Mouse (Mus musculus): ENCODE data around the gene Endog.
A peak's percentile ranks its signal among the peaks of the same experiment; 100 is the strongest.
"Not testable (repeated sequence)": the region's sequence is repeated elsewhere in the genome, so short reads cannot be mapped to it uniquely, and the experiment has no call there.

Endog gene

DNA sequence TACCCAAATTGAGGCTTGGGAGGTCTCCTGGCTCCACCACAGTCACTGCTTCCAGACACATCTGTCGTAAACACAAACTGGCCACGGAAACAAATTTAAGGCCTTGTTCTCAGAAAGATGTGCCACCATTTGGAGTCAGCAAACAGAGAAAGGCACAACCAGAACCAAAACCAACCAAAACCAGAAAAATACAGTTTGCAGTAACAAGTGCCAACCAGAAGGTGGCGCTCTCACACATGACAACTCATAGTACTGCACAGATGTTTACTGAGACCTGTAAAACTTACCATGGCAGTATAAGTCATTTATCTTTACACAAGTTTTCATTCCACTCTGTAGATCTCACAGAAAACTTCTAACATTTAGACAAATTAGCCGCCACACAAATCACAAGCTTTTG lies 4.6 kb upstream of the Endog start:
- DNase-seq (ENCODE audit: low spot score), result no peak

GRCm38 (mm10) chr2:30171997-30172382 lies 697 bp downstream of the Endog start:
- DNase-seq (ENCODE audit: low spot score), result no peak

- DNase-seq (ENCODE audit: low spot score), result no peak
These were observed 2.4 kb downstream of the Endog start for GRCm38 (mm10) chr2:30173541-30174240.

DNA sequence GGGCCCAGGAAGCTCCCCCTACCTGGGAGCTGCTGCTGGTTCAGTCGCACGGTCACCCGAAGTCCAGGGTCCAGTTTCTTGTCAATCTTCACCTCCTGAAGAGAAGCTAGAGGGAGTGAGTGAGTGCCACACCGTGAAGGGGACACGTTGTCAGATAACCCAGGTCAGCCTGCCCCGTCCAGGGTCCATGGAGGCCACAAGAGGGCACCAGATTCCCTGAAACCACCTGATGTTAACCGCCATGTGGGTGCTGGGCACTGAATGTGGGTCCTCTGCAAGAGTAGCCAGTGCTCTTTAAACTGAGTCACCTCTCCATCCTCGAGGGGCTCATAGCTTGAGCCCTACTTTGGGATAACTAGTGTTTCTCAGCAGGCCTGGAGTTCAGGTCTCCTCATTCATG lies 4.6 kb downstream of the Endog start:
- DNase-seq (ENCODE audit: low spot score), result no peak

- no peak for DNase-seq (ENCODE audit: low spot score)
These were observed 5.3 kb downstream of the Endog start for GRCm38 (mm10) chr2:30176561-30176960.

GRCm38 (mm10) chr2:30177700-30178675 lies 6.7 kb downstream of the Endog start, which contains the start of gene Spout1:
Spout1 (minus strand) TSS chr2:30178459.
- peak; percentile 96 for DNase-seq (ENCODE audit: low spot score)

DNA sequence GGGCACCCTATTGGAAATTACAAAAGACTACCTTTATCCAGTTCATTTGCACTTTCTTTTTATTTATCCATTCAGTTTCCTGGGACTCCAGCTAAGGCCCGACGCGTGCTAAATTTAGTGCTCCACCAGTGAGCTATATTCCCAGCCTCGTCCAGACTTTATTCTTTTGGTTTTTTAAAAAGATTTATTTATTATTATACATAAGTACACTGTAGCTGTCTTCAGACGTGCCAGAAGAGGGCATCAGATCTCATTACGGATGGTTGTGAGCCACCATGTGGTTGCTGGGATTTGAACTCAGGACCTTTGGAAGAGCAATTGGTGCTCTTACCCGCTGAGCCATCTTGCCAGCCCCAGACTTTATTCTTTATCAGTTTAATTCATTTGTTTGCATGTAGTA lies 7.4 kb downstream of the Endog start:
- DNase-seq (ENCODE audit: low spot score), result not testable (repeated sequence)

DNA sequence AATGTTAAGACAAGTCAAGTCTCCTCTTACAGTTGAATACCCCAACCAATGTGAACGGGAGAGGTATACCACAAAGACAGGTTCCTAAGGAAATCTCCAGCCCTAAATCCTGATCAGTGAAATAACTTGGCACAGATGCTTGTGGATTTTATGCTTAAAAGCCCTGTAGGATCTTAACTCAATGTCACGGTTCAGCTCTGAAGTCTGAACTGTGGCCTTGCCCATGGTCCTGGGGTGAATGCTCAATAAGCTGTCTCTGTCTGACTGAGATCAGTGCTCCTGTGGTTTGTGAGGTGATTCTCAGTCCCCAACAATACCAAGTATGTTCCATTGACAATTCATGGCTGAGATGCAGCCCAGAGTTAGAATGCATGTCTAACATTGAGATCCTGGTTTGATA lies 11.1 kb downstream of the Endog start:
- DNase-seq (ENCODE audit: low spot score), result no peak

- no peak for DNase-seq (ENCODE audit: low spot score)
These were observed 12.4 kb downstream of the Endog start for GRCm38 (mm10) chr2:30183721-30184120.

DNA sequence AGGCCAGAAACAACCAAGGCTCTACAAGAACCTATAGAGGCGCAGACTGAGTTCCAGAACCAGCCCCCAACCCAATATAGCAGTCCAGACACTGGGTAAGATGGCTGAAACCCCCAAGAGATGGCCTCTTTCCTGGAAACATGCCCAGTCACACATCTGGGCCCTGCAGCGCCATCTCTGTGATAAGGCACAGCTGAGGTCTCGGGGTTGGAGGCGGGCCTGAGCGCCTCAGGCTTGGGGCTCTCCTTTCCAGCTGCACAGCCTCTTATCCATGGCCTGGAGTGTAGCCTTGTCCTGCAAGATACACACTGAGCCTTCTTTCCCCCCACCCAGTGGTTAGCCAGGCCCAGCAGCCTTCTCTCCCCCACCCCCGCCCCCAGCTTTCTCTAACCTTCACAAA lies 14.0 kb downstream of the Endog start:
- no peak for DNase-seq (ENCODE audit: low spot score)

DNA sequence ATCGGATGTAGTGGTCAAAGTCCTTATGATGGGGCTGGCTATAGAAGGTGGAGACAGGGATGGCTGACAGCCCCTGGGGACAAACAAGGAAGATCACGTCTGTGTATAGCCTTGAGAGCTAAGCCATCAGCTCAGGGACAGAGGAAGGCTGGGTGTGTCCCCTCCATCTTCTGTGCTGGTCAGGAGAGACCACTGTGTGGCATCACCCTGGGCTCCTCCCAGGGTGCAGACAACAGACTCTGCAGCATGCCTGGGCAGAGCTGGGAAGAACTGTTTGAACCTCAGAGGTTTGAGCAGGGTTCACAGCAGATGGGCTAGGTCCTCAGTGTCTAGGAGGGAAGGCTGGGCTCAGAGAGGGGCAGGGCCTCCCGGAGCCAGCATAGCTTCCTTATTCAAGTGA lies 14.4 kb downstream of the Endog start:
- DNase-seq (ENCODE audit: low spot score), result no peak

- DNase-seq (ENCODE audit: low spot score), result no peak
These were observed 20.7 kb downstream of the Endog start for GRCm38 (mm10) chr2:30191790-30192580.

DNA sequence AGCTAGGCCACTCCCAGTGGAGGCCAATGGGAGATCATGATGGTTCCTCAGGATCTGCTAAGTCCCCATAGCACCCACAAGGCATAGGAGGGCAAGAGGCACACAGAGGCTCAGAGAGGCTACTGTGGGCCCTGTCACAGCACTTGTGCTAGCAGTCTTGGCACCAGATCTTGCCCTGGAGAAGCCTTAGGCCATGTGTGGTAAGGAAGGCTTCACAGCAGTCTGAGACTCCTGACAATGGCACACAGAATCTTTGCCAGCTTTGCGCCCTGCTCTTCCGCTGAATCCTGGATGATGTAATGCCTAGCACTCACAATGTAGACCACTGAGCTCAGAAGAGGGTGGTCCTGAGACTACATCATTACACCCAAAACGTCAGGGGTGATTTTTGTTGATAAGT lies 23.4 kb downstream of the Endog start:
- DNase-seq (ENCODE audit: low spot score), result no peak

- DNase-seq (ENCODE audit: low spot score), result no peak
These were observed 26.7 kb downstream of the Endog start for GRCm38 (mm10) chr2:30198021-30198420.

DNA sequence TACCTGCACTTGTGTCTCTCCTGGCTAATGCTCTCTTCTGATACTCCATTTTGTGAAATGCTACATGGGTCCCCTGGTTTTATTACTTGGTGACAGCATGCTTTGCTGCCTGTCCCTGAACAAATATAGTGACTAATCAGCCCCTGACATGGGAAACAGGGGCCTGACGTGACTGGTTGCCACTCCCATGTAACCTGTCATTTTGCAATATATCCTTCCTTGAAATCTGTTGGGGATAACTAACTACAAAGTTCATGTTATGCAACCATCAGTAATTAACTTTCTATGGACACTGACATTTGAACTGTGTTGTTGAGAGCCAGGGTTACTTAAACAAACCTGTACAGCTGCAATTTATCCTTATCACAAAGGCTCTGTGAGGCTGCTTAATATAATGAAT lies 28.7 kb downstream of the Endog start:
- peak; percentile 49 for DNase-seq (ENCODE audit: low spot score)

DNA sequence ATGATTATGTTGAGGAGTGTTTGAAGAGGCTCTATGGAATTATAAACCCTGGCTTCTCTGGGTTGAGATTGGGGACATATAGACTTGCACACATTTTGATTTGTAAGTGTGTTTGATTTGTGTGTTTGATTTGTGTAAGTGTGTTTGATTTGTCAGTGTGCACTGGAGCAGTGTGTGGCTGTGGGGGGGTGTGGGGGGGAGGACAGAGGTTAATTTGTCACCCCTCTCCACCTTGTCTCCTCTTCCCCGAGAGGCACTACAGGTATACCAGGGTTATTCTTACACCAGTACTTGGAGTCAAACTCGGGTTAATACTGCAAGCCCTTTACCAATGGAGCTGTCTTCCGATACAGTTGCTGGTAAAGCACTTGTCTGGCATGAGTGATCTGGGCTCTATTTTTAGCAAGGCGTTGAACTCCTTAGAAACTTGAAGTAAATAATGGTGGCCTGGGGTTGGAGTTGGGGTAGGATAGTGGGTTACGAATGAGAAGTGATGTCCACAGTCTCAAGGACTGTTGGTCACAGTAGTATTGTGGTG lies 29.2 kb downstream of the Endog start:
- no peak for DNase-seq (ENCODE audit: low spot score)

GRCm38 (mm10) chr2:30203439-30203838 lies 32.1 kb downstream of the Endog start:
- DNase-seq (ENCODE audit: low spot score), result no peak

GRCm38 (mm10) chr2:30205255-30205628 lies 33.9 kb downstream of the Endog start:
- peak; percentile 64 for DNase-seq (ENCODE audit: low spot score)

- DNase-seq (ENCODE audit: low spot score), result peak; percentile 95
These were observed 34.5 kb downstream of the Endog start, which contains the start of gene Kyat1 for GRCm38 (mm10) chr2:30205629-30206357. Kyat1 (minus strand) TSS chr2:30205847.

GRCm38 (mm10) chr2:30207401-30207800 lies 36.1 kb downstream of the Endog start:
- no peak for DNase-seq (ENCODE audit: low spot score)

GRCm38 (mm10) chr2:30207886-30208285 lies 36.6 kb downstream of the Endog start:
- DNase-seq (ENCODE audit: low spot score), result no peak
